Mouse (Mus musculus) kidney, embryonic 16.5 days (tissue): Measurements from ENCODE around the gene Ptprn2. TPM values are rescaled to one million over a fixed set of nuclear protein-coding genes. Genes with fewer than 3 reads are reported as not detected.

Experiments used
- ATAC-seq: fragments of 200-750 bp; cut with Nextera tagmentation; 2 replicates; pipeline ENCODE4 v1.8.0; 2017; ENCODE audit warnings: moderate TSS enrichment; ENCODE audit not compliant: low FRiP score, low TSS enrichment
- H3K27ac ChIP-seq: fragments of 300-500 bp; sonication (generic); 2 replicates; pipeline ENCODE4 v1.5.1; 2014; ENCODE audit warnings: low read length
- H3K27me3 ChIP-seq: fragments of 300-500 bp; sonication (generic); 2 replicates; pipeline ENCODE4 v1.6.1; 2014; ENCODE audit warnings: low read length, control low read depth, mixed read lengths; ENCODE audit not compliant: insufficient read depth
- H3K36me3 ChIP-seq: fragments of 300-500 bp; sonication (generic); 2 replicates; pipeline ENCODE4 v1.6.1; 2014; ENCODE audit warnings: low read length, control low read depth, mixed read lengths; ENCODE audit not compliant: insufficient read depth
- H3K4me1 ChIP-seq: fragments of 300-500 bp; sonication (generic); 2 replicates; pipeline ENCODE4 v1.6.1; 2014; ENCODE audit warnings: low read length, control low read depth, mixed read lengths; ENCODE audit not compliant: insufficient read depth
- H3K4me2 ChIP-seq: fragments of 300-500 bp; sonication (generic); replicated peaks from 2 replicates; pipeline ENCODE4 v1.6.1; 2014; ENCODE audit warnings: low read depth, low read length
- H3K4me3 ChIP-seq: fragments of 300-500 bp; sonication (generic); 2 replicates; pipeline ENCODE4 v1.5.1; 2014; ENCODE audit warnings: mild to moderate bottlenecking, low read length
- H3K9ac ChIP-seq: fragments of 300-500 bp; sonication (generic); replicated peaks from 2 replicates; pipeline ENCODE4 v1.6.1; 2014; ENCODE audit warnings: low read length
- H3K9me3 ChIP-seq: fragments of 300-500 bp; sonication (generic); 2 replicates; pipeline ENCODE4 v1.6.1; 2016; ENCODE audit warnings: low read length, control low read depth
- WGBS: fragments of 180-500 bp; shearing (Covaris S2); extraction: QIAGEN DNeasy Blood & Tissue Kit; methylation state at CpG from one replicate; pipeline ENCODE4 v1.1.7; 2014; 5-methylcytosine and 5-hydroxymethylcytosine counted together
- polyA plus RNA-seq: library from polyadenylated mRNA; unstranded; fragments of >200 nt; fragmentation: Nextera tagmentation; extraction: Ambion mirVana; gene quantifications from 2 replicates; pipeline ENCODE4 v1.2.1, GENCODE M21; 2015

Ptprn2 gene
- polyA plus RNA-seq, 1 experiment from 2014 or later = not detected

DNA sequence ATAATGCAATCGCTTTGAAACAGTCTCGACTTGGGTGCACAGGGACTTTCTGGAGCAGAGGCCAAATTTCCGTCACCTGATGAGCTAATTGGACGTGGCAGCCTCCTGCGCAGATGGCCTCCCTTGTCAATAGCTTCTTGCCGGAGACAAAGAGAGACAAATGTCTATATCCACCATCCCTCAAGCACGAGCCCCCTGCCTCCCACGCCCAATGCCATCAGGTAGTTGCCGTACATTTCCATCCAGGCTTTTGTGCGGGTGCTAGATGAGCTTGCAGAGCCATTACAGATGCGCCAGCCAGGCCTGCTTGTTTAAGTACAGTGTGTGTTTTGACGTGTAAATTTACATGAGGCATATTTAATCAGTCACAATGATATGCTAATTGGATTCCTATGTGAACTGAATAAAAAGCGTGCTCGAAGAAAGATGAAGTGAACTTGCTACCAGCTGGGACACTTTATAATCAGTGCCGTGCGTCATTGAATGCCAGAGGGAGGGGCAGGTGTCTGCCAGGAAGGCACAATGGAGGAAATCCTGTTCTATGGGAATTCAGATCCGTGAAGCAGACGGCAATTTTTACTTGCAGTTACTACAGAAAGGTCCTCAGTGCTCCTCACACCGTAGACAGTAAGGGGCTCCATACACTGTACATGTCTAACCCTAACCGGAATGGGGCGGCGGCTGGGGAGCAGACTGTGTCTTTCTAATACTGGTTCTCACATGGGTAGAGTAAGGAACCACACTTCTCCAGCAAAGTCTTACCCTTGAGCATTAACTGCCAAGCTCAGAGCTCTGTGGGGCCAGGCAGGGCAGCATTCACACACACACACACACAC, 434.4 kb downstream of the Ptprn2 start:
- Histone ChIP-seq H3K9me3 (no peaks in the 10 kb centered on the region), H3K9ac (no peak overlapping the region), H3K4me2 (no peak overlapping the region), H3K36me3 (no peaks in the 10 kb centered on the region), H3K27me3 (no peaks in the 10 kb centered on the region), H3K4me1 (no peaks in the 10 kb centered on the region), H3K4me3 (no peak overlapping the region), H3K27ac (no peak overlapping the region)
- WGBS = 73% methylated on average over 22 of the region's 22 CpGs
- ATAC-seq = no peak

DNA sequence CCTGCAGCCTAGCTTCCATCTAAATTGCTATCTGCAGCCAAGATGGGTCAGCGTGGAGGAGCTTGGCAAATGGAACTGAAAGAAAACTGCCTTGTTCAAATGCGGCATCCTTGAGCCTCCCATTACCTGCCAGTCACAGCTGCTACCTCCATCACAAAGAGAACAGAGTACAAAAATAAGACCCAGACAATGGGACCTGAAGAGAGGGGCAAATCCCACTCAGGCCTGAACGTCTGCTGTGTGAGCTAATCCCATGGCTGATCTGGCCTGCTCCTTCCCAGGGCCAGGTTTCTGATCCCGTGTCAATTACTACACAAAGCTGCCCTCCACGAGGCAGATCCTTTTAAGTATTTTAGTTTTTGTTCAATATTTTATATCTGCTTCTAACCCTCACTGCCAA, 441.6 kb downstream of the Ptprn2 start:
- no peaks in the 10 kb centered on the region for H3K36me3 ChIP-seq
- no peak for ATAC-seq
- no peak overlapping the region for H3K4me3 ChIP-seq
- no peak overlapping the region for H3K9ac ChIP-seq
- H3K4me1 ChIP-seq = no peaks in the 10 kb centered on the region
- H3K9me3 ChIP-seq = no peaks in the 10 kb centered on the region
- no peak overlapping the region for H3K27ac ChIP-seq
- no peak overlapping the region for H3K4me2 ChIP-seq
- 66% methylated on average over 5 of the region's 5 CpGs for whole genome bisulfite sequencing
- H3K27me3 ChIP-seq = no peaks in the 10 kb centered on the region

DNA sequence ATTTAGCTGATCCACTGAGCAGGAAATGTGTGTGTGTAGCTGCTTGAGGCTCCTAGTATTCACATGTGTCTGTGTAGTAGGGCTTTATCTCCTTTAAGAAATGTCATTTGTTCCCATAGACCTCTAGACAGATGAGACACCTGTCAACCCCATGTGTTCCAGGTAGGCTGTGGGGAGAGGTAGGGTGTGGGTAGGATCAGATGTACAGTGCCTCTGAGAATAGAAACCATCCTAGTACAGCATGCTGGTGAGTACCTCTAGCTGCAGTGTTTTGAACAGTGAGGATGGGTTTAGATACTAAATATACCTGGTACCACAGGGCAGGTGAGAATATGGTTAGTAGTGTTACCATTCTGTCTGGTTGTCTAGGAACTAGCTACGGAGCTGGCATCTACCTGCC, 442.0 kb downstream of the Ptprn2 start:
- Histone ChIP-seq H3K9ac (no peak overlapping the region), H3K36me3 (no peaks in the 10 kb centered on the region), H3K27ac (no peak overlapping the region), H3K4me2 (no peak overlapping the region), H3K4me3 (no peak overlapping the region), H3K27me3 (no peaks in the 10 kb centered on the region), H3K4me1 (no peaks in the 10 kb centered on the region), H3K9me3 (no peaks in the 10 kb centered on the region)
- ATAC-seq = no peak
- 86% methylated on average over 1 of the region's 1 CpGs for WGBS

- Histone ChIP-seq H3K4me2 (no peak overlapping the region), H3K4me1 (no peaks in the 10 kb centered on the region), H3K9me3 (no peaks in the 10 kb centered on the region), H3K4me3 (no peak overlapping the region), H3K27me3 (no peaks in the 10 kb centered on the region), H3K36me3 (no peaks in the 10 kb centered on the region), H3K27ac (no peak overlapping the region), H3K9ac (no peak overlapping the region)
- 50% methylated on average over 3 of the region's 3 CpGs for WGBS
- ATAC-seq = no peak
These were observed 452.8 kb downstream of the Ptprn2 start for GRCm38 (mm10) chr12:116938158-116938854.

- no peak overlapping the region for H3K27ac ChIP-seq
- 86% methylated on average over 5 of the region's 5 CpGs for WGBS
- no peak for ATAC-seq
- no peaks in the 10 kb centered on the region for H3K9me3 ChIP-seq
- H3K4me2 ChIP-seq = no peak overlapping the region
- no peak overlapping the region for H3K9ac ChIP-seq
- H3K4me1 ChIP-seq = no peaks in the 10 kb centered on the region
- H3K36me3 ChIP-seq = no peaks in the 10 kb centered on the region
- no peaks in the 10 kb centered on the region for H3K27me3 ChIP-seq
- H3K4me3 ChIP-seq = no peak overlapping the region
These were observed 458.4 kb downstream of the Ptprn2 start for GRCm38 (mm10) chr12:116943883-116944282.

- H3K9ac ChIP-seq = no peak overlapping the region
- no peak for ATAC-seq
- no peak overlapping the region for H3K27ac ChIP-seq
- WGBS = 77% methylated on average over 4 of the region's 4 CpGs
- H3K4me1 ChIP-seq = no peaks in the 10 kb centered on the region
- no peak overlapping the region for H3K4me2 ChIP-seq
- no peaks in the 10 kb centered on the region for H3K27me3 ChIP-seq
- H3K36me3 ChIP-seq = no peaks in the 10 kb centered on the region
- no peak overlapping the region for H3K4me3 ChIP-seq
- no peaks in the 10 kb centered on the region for H3K9me3 ChIP-seq
These were observed 462.8 kb downstream of the Ptprn2 start for GRCm38 (mm10) chr12:116948151-116948928.

- no peaks in the 10 kb centered on the region for H3K4me1 ChIP-seq
- no peaks in the 10 kb centered on the region for H3K36me3 ChIP-seq
- H3K9me3 ChIP-seq = no peaks in the 10 kb centered on the region
- H3K9ac ChIP-seq = no peak overlapping the region
- ATAC-seq = no peak
- no peak overlapping the region for H3K4me2 ChIP-seq
- 72% methylated on average over 3 of the region's 3 CpGs for WGBS
- no peak overlapping the region for H3K27ac ChIP-seq
- no peaks in the 10 kb centered on the region for H3K27me3 ChIP-seq
- no peak overlapping the region for H3K4me3 ChIP-seq
These were observed 464.2 kb downstream of the Ptprn2 start for GRCm38 (mm10) chr12:116949726-116950125.

- 78% methylated on average over 13 of the region's 13 CpGs for WGBS
- no peaks in the 10 kb centered on the region for H3K9me3 ChIP-seq
These were observed 467.1 kb downstream of the Ptprn2 start for GRCm38 (mm10) chr12:116952452-116953205.

GRCm38 (mm10) chr12:116959164-116959563, 473.6 kb downstream of the Ptprn2 start:
- H3K9me3 ChIP-seq = no peaks in the 10 kb centered on the region
- 87% methylated on average over 2 of the region's 2 CpGs for WGBS
- H3K4me3 ChIP-seq = no peak overlapping the region
- no peak overlapping the region for H3K9ac ChIP-seq
- H3K36me3 ChIP-seq = no peaks in the 10 kb centered on the region
- no peaks in the 10 kb centered on the region for H3K4me1 ChIP-seq
- no peaks in the 10 kb centered on the region for H3K27me3 ChIP-seq
- no peak overlapping the region for H3K4me2 ChIP-seq
- no peak for ATAC-seq
- H3K27ac ChIP-seq = no peak overlapping the region

More at GRCm38 (mm10) chr12:116952452-116953205, 467.1 kb downstream of the Ptprn2 start:
- Histone ChIP-seq H3K36me3 (no peaks in the 10 kb centered on the region), H3K27me3 (no peaks in the 10 kb centered on the region), H3K4me1 (no peaks in the 10 kb centered on the region), H3K27ac (no peak overlapping the region), H3K4me2 (no peak overlapping the region), H3K9ac (no peak overlapping the region), H3K4me3 (no peak overlapping the region)
- ATAC-seq = no peak
